Mouse (Mus musculus): ENCODE measurements around the gene Vmn2r101. TPM values are rescaled to one million over a fixed set of nuclear protein-coding genes. Genes with fewer than 3 reads are reported as not detected.

The Vmn2r101 gene
- polyA plus RNA-seq (2016; fragmentation: Nextera tagmentation; extraction: Ambion mirVana): not detected in 2 replicates

- DNase-seq (ENCODE audit: low spot score): no peak
- Histone ChIP-seq H3K27me3 (ENCODE audit: low read depth, poor library complexity, severe bottlenecking) (no peaks in the 10 kb centered on the region), H3K4me3 (no peak within 1 kb of the TSS), H3K9me3 (replicated peaks) (peaks cover 3% of the 10 kb centered on the region; the same call in 1 of the 2 replicates), H3K27ac (no peak within 1 kb of the TSS), H3K4me1 (no peaks in the 10 kb centered on the region), H3K36me3 (no peaks in the 10 kb centered on the region)
Measured at GRCm38 (mm10) chr17:19576927-19577326, at the start of gene Vmn2r101. Gene Vmn2r101 (plus strand): TSS chr17:19577227.

GRCm38 (mm10) chr17:19629328-19629727 is 52.3 kb downstream of the Vmn2r101 start:
- 0 out of 2 replicates have a peak, but pooled peaks cover 4% of the 10 kb centered on the region for H3K9me3 ChIP-seq (replicated peaks)
- no peak for DNase-seq (ENCODE audit: low spot score)
- H3K27me3 ChIP-seq (ENCODE audit: low read depth, poor library complexity, severe bottlenecking): no peaks in the 10 kb centered on the region
- no peak overlapping the region for H3K27ac ChIP-seq
- H3K4me3 ChIP-seq: no peak overlapping the region
- no peaks in the 10 kb centered on the region for H3K36me3 ChIP-seq
- 86% methylated on average over 1 of the region's 1 CpGs for WGBS
- no peaks in the 10 kb centered on the region for H3K4me1 ChIP-seq

- DNase-seq (ENCODE audit: low spot score): no peak
- no peaks in the 10 kb centered on the region for H3K9me3 ChIP-seq (replicated peaks)
- no peaks in the 10 kb centered on the region for H3K27me3 ChIP-seq (ENCODE audit: low read depth, poor library complexity, severe bottlenecking)
- 60% methylated on average over 3 of the region's 3 CpGs for WGBS
- H3K4me1 ChIP-seq: no peaks in the 10 kb centered on the region
- H3K27ac ChIP-seq: no peak overlapping the region
- H3K4me3 ChIP-seq: no peak overlapping the region
- no peaks in the 10 kb centered on the region for H3K36me3 ChIP-seq
Measured at GRCm38 (mm10) chr17:19658447-19658846, 81.4 kb downstream of the Vmn2r101 start.

GRCm38 (mm10) chr17:19660028-19660427 is 83.0 kb downstream of the Vmn2r101 start, which contains the start of gene Vmn2r102:
Gene Vmn2r102 (plus strand): TSS chr17:19660328.
- H3K36me3 ChIP-seq: no peaks in the 10 kb centered on the region
- no peaks in the 10 kb centered on the region for H3K4me1 ChIP-seq
- no peak for DNase-seq (ENCODE audit: low spot score)
- H3K27ac ChIP-seq: no peak within 1 kb of the TSS
- H3K27me3 ChIP-seq (ENCODE audit: low read depth, poor library complexity, severe bottlenecking): no peaks in the 10 kb centered on the region
- no peaks in the 10 kb centered on the region for H3K9me3 ChIP-seq (replicated peaks)
- H3K4me3 ChIP-seq: no peak within 1 kb of the TSS
- WGBS: 80% methylated on average over 2 of the region's 2 CpGs

Other genes starting within 250 kb of the Vmn2r101 start
- gene Vmn2r99, start 215.3 kb upstream of the Vmn2r101 start, polyA plus RNA-seq (2016; fragmentation: Nextera tagmentation; extraction: Ambion mirVana): not detected in 2 replicates
- gene Vmn2r100, start 72.5 kb upstream of the Vmn2r101 start, polyA plus RNA-seq (2016; fragmentation: Nextera tagmentation; extraction: Ambion mirVana): not detected in 2 replicates
- gene Vmn2r102, start 83.1 kb downstream of the Vmn2r101 start, polyA plus RNA-seq (2016; fragmentation: Nextera tagmentation; extraction: Ambion mirVana): not detected in 2 replicates
- gene Vmn2r103, start 196.1 kb downstream of the Vmn2r101 start, polyA plus RNA-seq (2016; fragmentation: Nextera tagmentation; extraction: Ambion mirVana): not detected in 2 replicates